Mouse (Mus musculus): ENCODE measurements around the gene Ap1m1.

- TF ChIP-seq POLR2A (IDR thresholded peaks at IDR 0.05; ENCODE audit: low read depth, low read length) (no peak), CTCF (IDR thresholded peaks at IDR 0.05; ENCODE audit: extremely low read depth, insufficient read length, insufficient replicate concordance, low read depth, low read length) (no peak)
These were observed 59.1 kb downstream of the Ap1m1 start for GRCm38 (mm10) chr8:72298928-72299327.

Measured in small intestine, adult 2 months (tissue).